ENCODE assay signal across 11 mouse cellular contexts in the genomic region with DNA sequence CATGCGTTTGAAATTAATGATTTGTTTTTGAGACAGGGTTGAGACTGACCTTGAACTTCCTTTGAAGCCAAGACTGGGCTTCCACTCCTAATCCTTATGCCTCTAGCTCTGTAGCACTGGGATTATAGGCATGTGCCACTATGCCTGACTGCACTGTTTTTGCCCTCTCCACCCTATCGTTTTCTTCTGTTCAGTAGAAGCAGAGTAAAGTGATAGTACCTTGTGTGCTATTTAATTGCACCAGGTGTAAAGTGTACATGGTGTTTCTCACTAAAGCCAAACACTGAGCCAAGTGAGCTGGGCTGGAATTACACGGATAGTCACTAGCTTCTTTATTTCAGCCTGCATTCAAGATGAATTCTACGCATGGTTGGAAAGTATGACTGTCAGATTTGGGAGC.
"Had no signal": no experiment of that assay in that cellular context is flagged by ENCODE, and none has a peak within 500 bp of the region (broad histone marks: within the 10 kb centered on the region; RNA-seq: fewer than 3 reads in every experiment).

No protein-coding gene starts in this region.

- H3K27me3 ChIP-seq: liver, embryonic 15.5 days had no signal

- H3K9ac ChIP-seq: liver, embryonic 15.5 days had no signal

- H3K27ac ChIP-seq: left cerebral cortex, adult 2 months; limb, embryonic 10.5 days; liver, embryonic 15.5 days had no signal

- ATAC-seq: lung, postnatal 0 days; midbrain, embryonic 16.5 days had no signal

- H3K9me3 ChIP-seq: limb, embryonic 10.5 days; liver, embryonic 15.5 days had no signal

- H3K36me3 ChIP-seq: liver, embryonic 15.5 days had no signal

- H3K4me1 ChIP-seq: limb, embryonic 10.5 days had no signal

- DNase-seq: lung, adult 2 months; lung, postnatal 36 days; right cerebral cortex, adult 18-20 months; right cerebral cortex, postnatal 25 days; thymus, postnatal 36 days had no signal

- H3K4me2 ChIP-seq: liver, embryonic 11.5 days; liver, embryonic 15.5 days had no signal

- H3K4me3 ChIP-seq: left cerebral cortex, adult 2 months; limb, embryonic 10.5 days; liver, embryonic 15.5 days had no signal
